Mouse (Mus musculus) MEL (cell line): ENCODE data around the gene Egr2. TPM values are rescaled to one million over a fixed set of nuclear protein-coding genes. Genes with fewer than 3 reads are reported as not detected.

Experiments
- DNase-seq: peaks from one replicate; pipeline ENCODE4 v3.0.0; 2011; ENCODE audit warnings: low read depth, low spot score
- H3K27ac ChIP-seq: 2 replicates; pipeline ENCODE4 v1.5.1; 2012; ENCODE audit warnings: low read depth, mild to moderate bottlenecking, control low read depth, low read length, moderate library complexity; ENCODE audit not compliant: control insufficient read depth
- H3K27me3 ChIP-seq, 2 experiments: fragments of 150-350 bp in 1 of 2; sonication (generic) in 1 of 2; 2 replicates each; pipeline ENCODE4 v1.6.1; 2012; ENCODE audit warnings: low read length in 2 of 2, mild to moderate bottlenecking in 2 of 2, improper control_type of control experiment in 1 of 2, moderate library complexity in 1 of 2; ENCODE audit not compliant: insufficient read depth in 2 of 2, control insufficient read depth in 1 of 2
- H3K36me3 ChIP-seq, 2 experiments: 2 replicates each; pipeline ENCODE4 v1.6.1; 2012 to 2014; ENCODE audit warnings: low read length in 2 of 2, improper control_type of control experiment in 1 of 2, inconsistent platforms in 1 of 2, mild to moderate bottlenecking in 1 of 2; ENCODE audit not compliant: insufficient read depth in 2 of 2, control insufficient read depth in 1 of 2
- H3K4me1 ChIP-seq, 2 experiments: fragments of 150-350 bp in 1 of 2; sonication (generic) in 1 of 2; 2 replicates each; pipeline ENCODE4 v1.6.1; 2012; ENCODE audit warnings: low read length in 2 of 2, improper control_type of control experiment in 1 of 2, mild to moderate bottlenecking in 1 of 2; ENCODE audit not compliant: insufficient read depth in 2 of 2, control insufficient read depth in 1 of 2
- H3K4me3 ChIP-seq, 2 experiments: fragments of 150-350 bp in 1 of 2; sonication (generic) in 1 of 2; 2 replicates each; pipeline ENCODE4 v1.5.1; 2012; ENCODE audit warnings: low read depth in 2 of 2, low read length in 2 of 2, mild to moderate bottlenecking in 2 of 2, moderate library complexity in 2 of 2, control low read depth in 1 of 2, improper control_type of control experiment in 1 of 2; ENCODE audit not compliant: control insufficient read depth in 1 of 2, insufficient read depth in 1 of 2
- H3K79me2 ChIP-seq: 2 replicates; pipeline ENCODE4 v1.6.1; 2012; ENCODE audit warnings: mild to moderate bottlenecking, low read length, moderate library complexity; ENCODE audit not compliant: control insufficient read depth, poor library complexity, insufficient read depth
- H3K9ac ChIP-seq: 2 replicates; pipeline ENCODE4 v1.6.1; 2012; ENCODE audit warnings: low read depth, mild to moderate bottlenecking, control low read depth, low read length, moderate library complexity; ENCODE audit not compliant: control insufficient read depth, poor library complexity, severe bottlenecking
- H3K9me3 ChIP-seq: fragments of 150-350 bp; sonication (generic); replicated peaks from 2 replicates; pipeline ENCODE4 v1.6.1; 2012; ENCODE audit warnings: mild to moderate bottlenecking, low read length, improper control_type of control experiment, moderate library complexity; ENCODE audit not compliant: insufficient read depth
- BHLHE40 ChIP-seq: IDR thresholded peaks from 2 replicates; pipeline ENCODE4 v1.6.1; 2012; ENCODE audit warnings: low read depth, mild to moderate bottlenecking, inconsistent platforms, low read length, improper control_type of control experiment, borderline replicate concordance
- CHD1 ChIP-seq: IDR thresholded peaks from 2 replicates; pipeline ENCODE4 v1.6.1; 2012; ENCODE audit warnings: low read depth, mild to moderate bottlenecking, inconsistent platforms, low read length, improper control_type of control experiment
- E2F4 ChIP-seq: IDR thresholded peaks from 2 replicates; pipeline ENCODE4 v1.6.1; 2011; ENCODE audit warnings: low read depth, low read length, improper control_type of control experiment, borderline replicate concordance
- ELF1 ChIP-seq: IDR thresholded peaks from 2 replicates; pipeline ENCODE4 v1.6.1; 2014; ENCODE audit warnings: low read depth, mild to moderate bottlenecking, inconsistent platforms, low read length, improper control_type of control experiment, moderate library complexity
- EP300 ChIP-seq, 2 experiments: IDR thresholded peaks; 2 replicates each; pipeline ENCODE4 v1.6.1; 2011; ENCODE audit warnings: improper control_type of control experiment in 2 of 2, low read length in 2 of 2, low read depth in 1 of 2, mild to moderate bottlenecking in 1 of 2
- ETS1 ChIP-seq: IDR thresholded peaks from 2 replicates; pipeline ENCODE4 v1.6.1; 2012; ENCODE audit warnings: low read depth, mild to moderate bottlenecking, inconsistent platforms, low read length, improper control_type of control experiment, moderate library complexity
- GATA1 ChIP-seq: IDR thresholded peaks from 2 replicates; pipeline ENCODE4 v1.6.1; 2011; ENCODE audit warnings: low read depth, low read length, improper control_type of control experiment
- HCFC1 ChIP-seq: IDR thresholded peaks from 2 replicates; pipeline ENCODE4 v1.6.1; 2012; ENCODE audit warnings: low read depth, mild to moderate bottlenecking, inconsistent platforms, low read length, improper control_type of control experiment, moderate library complexity
- JUND ChIP-seq: IDR thresholded peaks from 2 replicates; pipeline ENCODE4 v1.6.1; 2011; ENCODE audit warnings: low read depth, mild to moderate bottlenecking, improper control_type of control experiment, low read length
- MAFK ChIP-seq: IDR thresholded peaks from 2 replicates; pipeline ENCODE4 v1.6.1; 2011; ENCODE audit warnings: low read depth, mild to moderate bottlenecking, low read length, improper control_type of control experiment, borderline replicate concordance
- MAZ ChIP-seq: IDR thresholded peaks from 2 replicates; pipeline ENCODE4 v1.6.1; 2012; ENCODE audit warnings: low read depth, mild to moderate bottlenecking, inconsistent platforms, low read length, improper control_type of control experiment
- MXI1 ChIP-seq: IDR thresholded peaks from 2 replicates; pipeline ENCODE4 v1.6.1; 2011; ENCODE audit warnings: mild to moderate bottlenecking, low read depth, low read length, improper control_type of control experiment
- MYC ChIP-seq: IDR thresholded peaks from 2 replicates; pipeline ENCODE4 v1.6.1; 2011; ENCODE audit warnings: low read depth, mild to moderate bottlenecking, low read length, improper control_type of control experiment, moderate library complexity
- NRF1 ChIP-seq: IDR thresholded peaks from 2 replicates; pipeline ENCODE4 v1.6.1; 2014; ENCODE audit warnings: low read depth, mild to moderate bottlenecking, inconsistent platforms, low read length, improper control_type of control experiment, moderate library complexity; ENCODE audit not compliant: poor library complexity, insufficient read depth, severe bottlenecking
- POLR2A ChIP-seq, 2 experiments: IDR thresholded peaks; 2 replicates each; pipeline ENCODE4 v1.6.1; 2011 to 2012; ENCODE audit warnings: low read length in 2 of 2, mild to moderate bottlenecking in 2 of 2, control low read depth in 1 of 2, improper control_type of control experiment in 1 of 2, low read depth in 1 of 2, moderate library complexity in 1 of 2; ENCODE audit not compliant: control insufficient read depth in 1 of 2, insufficient read depth in 1 of 2, poor library complexity in 1 of 2
- POLR2AphosphoS2 ChIP-seq: IDR thresholded peaks from 2 replicates; pipeline ENCODE4 v1.6.1; 2011; ENCODE audit warnings: low read length, improper control_type of control experiment
- POLR2AphosphoS5 ChIP-seq: IDR thresholded peaks from 2 replicates; pipeline ENCODE4 v1.6.1; 2012; ENCODE audit warnings: low read depth, borderline replicate concordance, mild to moderate bottlenecking, inconsistent platforms, low read length, moderate library complexity, mixed read lengths
- RAD21 ChIP-seq: IDR thresholded peaks from 2 replicates; pipeline ENCODE4 v1.6.1; 2011; ENCODE audit warnings: mild to moderate bottlenecking, low read depth, low read length, improper control_type of control experiment
- SIN3A ChIP-seq: IDR thresholded peaks from 2 replicates; pipeline ENCODE4 v1.6.1; 2012; ENCODE audit warnings: low read length, improper control_type of control experiment, inconsistent platforms
- TAL1 ChIP-seq: IDR thresholded peaks from 2 replicates; pipeline ENCODE4 v1.6.1; 2012; ENCODE audit warnings: mild to moderate bottlenecking, inconsistent platforms, low read length, moderate library complexity, mixed read lengths
- TBP ChIP-seq: IDR thresholded peaks from 2 replicates; pipeline ENCODE4 v1.8.0; 2011; ENCODE audit warnings: low read depth, low read length, improper control_type of control experiment
- USF1 ChIP-seq: IDR thresholded peaks from 2 replicates; pipeline ENCODE4 v1.6.1; 2014; ENCODE audit warnings: low read depth, mild to moderate bottlenecking, inconsistent platforms, low read length, improper control_type of control experiment, moderate library complexity
- USF2 ChIP-seq, 2 experiments: IDR thresholded peaks; 2 replicates each; pipeline ENCODE4 v1.6.1; 2011 to 2012; ENCODE audit warnings: improper control_type of control experiment in 2 of 2, low read length in 2 of 2, borderline replicate concordance in 1 of 2, inconsistent platforms in 1 of 2, low read depth in 1 of 2, mild to moderate bottlenecking in 1 of 2; ENCODE audit not compliant: insufficient read depth in 1 of 2
- ZMIZ1 ChIP-seq: IDR thresholded peaks from 2 replicates; pipeline ENCODE4 v1.6.1; 2012; ENCODE audit warnings: low read depth, mild to moderate bottlenecking, inconsistent platforms, low read length, improper control_type of control experiment, moderate library complexity
- polyA plus RNA-seq, 2 experiments: library from polyadenylated mRNA; stranded (reverse) in 1 of 2; unstranded in 1 of 2; fragments of >175 nt in 1 of 2; fragments of >200 nt in 1 of 2; gene quantifications; 2 replicates each; pipeline versions ENCODE4 v1.2.1 to v1.2.4; 2012; ENCODE audit warnings: low replicate concordance in 2 of 2, low read depth in 1 of 2; ENCODE audit not compliant: insufficient read length in 2 of 2, insufficient read depth in 1 of 2, missing spikeins in 1 of 2
- total RNA-seq: library from RNA; depleted of rRNA; stranded (reverse); fragments of 300-350 nt; gene quantifications from 2 replicates; pipeline ENCODE4 v1.2.3, GENCODE M21; 2012

The Egr2 gene
- total and polyA plus RNA-seq, 3 experiments = 0.23 to 0.24 TPM; not detected in 1

DNA sequence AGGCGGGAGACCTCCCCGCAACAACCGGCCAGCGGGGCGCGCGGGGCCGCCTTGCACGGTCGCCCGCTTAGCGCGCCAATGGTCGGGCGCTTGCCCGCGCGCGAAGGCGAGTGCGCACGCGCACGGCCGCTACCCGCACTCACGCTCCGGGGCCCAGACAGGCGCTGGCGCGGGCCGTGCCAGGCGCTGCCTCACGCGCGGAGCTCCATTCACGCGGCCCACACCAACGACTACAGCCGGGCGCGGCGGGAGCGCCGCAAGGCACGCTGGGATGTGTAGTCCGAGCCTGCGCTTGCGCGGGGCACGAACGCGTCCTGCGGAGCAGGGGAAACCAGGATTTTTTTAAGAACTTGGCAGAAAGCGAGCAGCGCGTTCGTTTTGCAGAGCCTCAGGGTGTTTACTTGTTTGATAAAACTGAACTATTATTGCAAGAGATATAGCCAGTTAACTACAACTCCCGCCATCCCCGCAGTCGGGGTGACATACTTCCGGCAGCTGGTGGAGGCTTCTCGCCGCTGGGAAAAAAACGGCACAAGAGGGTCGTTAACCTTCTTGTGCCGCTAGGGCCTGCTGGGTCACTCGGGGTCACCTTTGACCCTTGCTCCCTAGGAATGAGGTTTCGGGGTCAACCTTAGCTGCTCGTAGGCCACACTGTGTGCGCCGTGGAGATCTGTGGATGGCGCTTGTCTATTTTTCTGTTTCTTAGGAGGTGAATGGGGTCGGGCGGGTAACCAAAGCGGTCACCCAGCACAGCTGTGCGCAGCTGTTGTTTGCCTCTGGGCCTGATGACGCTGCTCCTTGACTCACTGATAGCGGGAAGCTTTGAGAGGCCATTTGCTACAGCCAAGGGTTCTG is 13.8 kb downstream of the Egr2 start, which contains the start of gene Ado (continued):
- TF ChIP-seq RAD21 (no peak), CHD1 (no peak), USF2 (IDR thresholded peaks at IDR 0.05; ENCODE audit: borderline replicate concordance in 1 of 2, insufficient read depth in 1 of 2, low read depth in 1 of 2, low read length in 2 of 2) (no peak), ZMIZ1 (peak; percentile 81), EP300 (IDR thresholded peaks at IDR 0.05; ENCODE audit: low read depth in 1 of 2, low read length in 2 of 2) (peak in 1 of 2 experiments; percentile 10; a peak in 1 of 4 replicates), SIN3A (peak; percentile 93), POLR2AphosphoS2 (peak; percentile 67; the same call in 1 of the 2 replicates), GATA1 (no peak), USF1 (no peak), ELF1 (0 out of 2 replicates have a peak, but pooled peaks have one; percentile 23)

DNA sequence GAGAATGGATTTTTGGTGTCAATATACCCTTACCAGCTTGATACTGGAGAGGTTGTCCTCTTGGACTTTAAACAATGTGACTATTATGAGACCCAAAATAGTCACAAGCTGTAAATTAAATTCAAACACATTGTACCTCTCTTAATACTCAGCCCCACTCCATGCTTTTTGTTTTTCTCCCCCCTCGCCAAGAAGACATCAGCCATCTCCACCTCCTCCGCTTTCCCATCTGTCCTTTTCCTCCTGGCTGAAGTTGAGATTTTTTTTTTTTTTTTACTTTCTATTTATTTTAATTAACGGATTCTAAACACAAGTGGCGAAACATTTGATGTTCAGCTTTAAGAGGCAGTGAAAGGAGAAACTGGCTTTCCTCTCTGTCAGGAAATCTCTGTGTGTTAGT is 22.8 kb downstream of the Egr2 start:
- Histone ChIP-seq H3K79me2 (no peaks in the 10 kb centered on the region), H3K9me3 (no peaks in the 10 kb centered on the region), H3K36me3 (no peaks in the 10 kb centered on the region), H3K9ac (no peak overlapping the region), H3K27ac (no peak overlapping the region), H3K27me3 (peaks cover 0 to 1% of the 10 kb centered on the region in 2 experiments; a peak in 1 of 4 replicates), H3K4me1 (no peaks in the 10 kb centered on the region), H3K4me3 (no peak overlapping the region)
- no peak for TF ChIP-seq CHD1
- TF ChIP-seq E2F4 = no peak
- no peak for TF ChIP-seq TBP
- no peak for TF ChIP-seq JUND
- TF ChIP-seq MXI1 = no peak
- no peak for TF ChIP-seq ETS1
- no peak for TF ChIP-seq MAFK
- no peak for TF ChIP-seq HCFC1
- no peak for TF ChIP-seq MYC
- TF ChIP-seq POLR2A (IDR thresholded peaks at IDR 0.05; ENCODE audit: control insufficient read depth in 1 of 2, insufficient read depth in 1 of 2, low read depth in 1 of 2, low read length in 2 of 2, poor library complexity in 1 of 2) = no peak
- TF ChIP-seq TAL1 = no peak
- TF ChIP-seq ZMIZ1 = no peak
- no peak for TF ChIP-seq NRF1
- TF ChIP-seq USF1 = no peak
- TF ChIP-seq POLR2AphosphoS5 = no peak
- TF ChIP-seq BHLHE40 = no peak
- TF ChIP-seq MAZ = no peak
- no peak for DNase-seq
